Mouse (Mus musculus): ENCODE data around the gene Evc2.

GRCm38 (mm10) chr5:37469031-37469430 lies 130.7 kb downstream of the Evc2 start:
- TF ChIP-seq POLR2A (IDR thresholded peaks at IDR 0.05; ENCODE audit: borderline replicate concordance, low read depth, low read length), result no peak
- TF ChIP-seq CTCF (IDR thresholded peaks at IDR 0.05; ENCODE audit: low read depth, low read length), result no peak
